Mouse (Mus musculus): ENCODE results near the gene Dnah17. TPM values are rescaled to one million over a fixed set of nuclear protein-coding genes. Genes with fewer than 3 reads are reported as not detected.

Dnah17 gene
- polyA plus RNA-seq, 1 experiment from 2014 or later: 0.32 TPM

DNA sequence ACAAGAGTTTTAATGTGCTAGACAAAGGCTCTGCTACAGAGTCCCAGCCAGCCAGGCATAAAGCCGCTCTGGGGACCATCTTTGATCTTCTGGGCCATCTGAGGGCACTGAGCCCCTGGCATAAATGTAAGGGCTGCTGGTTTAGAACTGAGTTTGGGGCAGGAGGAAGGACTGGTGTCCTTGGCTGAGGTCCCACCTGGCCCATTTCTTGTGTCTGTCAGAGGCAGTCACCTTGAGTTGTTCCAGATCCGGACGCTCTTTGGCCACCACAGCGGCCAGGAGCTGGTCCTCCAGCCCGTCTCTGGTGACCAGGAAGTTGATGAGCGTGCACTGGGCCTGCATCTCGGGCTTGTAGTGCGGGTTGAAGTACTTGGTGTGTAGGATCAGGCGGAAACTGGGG, 87.6 kb downstream of the Dnah17 start:
- Histone ChIP-seq H3K4me2 (no peak overlapping the region), H3K27ac (peak overlapping the region; percentile 48; the same call in 1 of the 2 replicates), H3K4me3 (no peak overlapping the region), H3K36me3 (no peaks in the 10 kb centered on the region), H3K9me3 (no peaks in the 10 kb centered on the region), H3K4me1 (replicated peaks) (peaks cover 11% of the 10 kb centered on the region), H3K27me3 (no peaks in the 10 kb centered on the region), H3K9ac (no peak overlapping the region)
- ATAC-seq (ENCODE audit: low FRiP score): no peak
- 89% methylated on average over 9 of the region's 9 CpGs for WGBS

DNA sequence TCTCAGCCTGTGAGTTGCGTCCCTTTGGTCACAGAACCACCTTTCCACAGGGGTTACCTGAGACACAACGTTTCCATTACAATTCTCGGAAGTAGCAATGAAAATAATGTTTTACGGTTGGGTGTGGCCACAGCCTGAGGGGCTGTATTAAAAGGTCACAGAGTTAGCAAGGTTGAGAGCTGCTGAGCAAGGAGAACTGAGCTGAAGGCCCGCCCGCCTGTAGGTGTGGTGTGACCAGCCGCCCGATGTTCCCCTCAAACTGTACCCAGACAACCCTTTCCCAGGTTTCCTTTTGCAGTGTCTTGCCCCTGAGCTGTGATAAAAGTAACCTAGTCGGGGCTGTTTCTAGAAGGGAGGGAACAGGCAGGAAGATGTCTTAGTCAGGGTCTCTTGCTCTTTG, 95.4 kb downstream of the Dnah17 start:
- Histone ChIP-seq H3K27me3 (no peaks in the 10 kb centered on the region), H3K4me2 (no peak overlapping the region), H3K36me3 (peaks cover 24% of the 10 kb centered on the region), H3K4me1 (replicated peaks) (no peaks in the 10 kb centered on the region), H3K27ac (no peak overlapping the region), H3K4me3 (no peak overlapping the region), H3K9me3 (peaks cover 7% of the 10 kb centered on the region; the same call in 1 of the 2 replicates), H3K9ac (no peak overlapping the region)
- no peak for ATAC-seq (ENCODE audit: low FRiP score)
- 90% methylated on average over 9 of the region's 9 CpGs for WGBS

DNA sequence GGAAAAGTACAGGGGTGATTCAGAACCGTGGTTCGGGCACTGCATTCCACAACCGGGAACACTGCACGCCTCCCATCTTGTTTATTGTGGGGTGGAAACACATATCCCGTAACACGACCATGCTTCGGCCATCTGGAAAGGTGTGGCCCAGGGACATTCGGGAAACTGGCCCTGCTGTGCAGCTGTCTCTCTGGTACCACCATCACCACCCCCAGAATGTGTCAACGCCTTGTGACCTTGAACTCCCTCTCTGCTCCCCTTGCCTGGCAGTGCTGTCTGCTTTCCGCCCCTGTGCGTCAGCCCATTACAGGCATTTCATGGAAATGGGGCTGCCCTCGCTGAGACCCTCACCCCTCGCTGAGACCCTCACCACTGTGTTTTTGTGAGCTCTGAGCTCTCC, 96.0 kb downstream of the Dnah17 start:
- no peak for ATAC-seq (ENCODE audit: low FRiP score)
- Histone ChIP-seq H3K9ac (no peak overlapping the region), H3K4me2 (no peak overlapping the region), H3K36me3 (peaks cover 26% of the 10 kb centered on the region), H3K4me1 (replicated peaks) (no peaks in the 10 kb centered on the region), H3K9me3 (peaks cover 7% of the 10 kb centered on the region; the same call in 1 of the 2 replicates), H3K27me3 (no peaks in the 10 kb centered on the region), H3K4me3 (no peak overlapping the region), H3K27ac (no peak overlapping the region)
- WGBS: 86% methylated on average over 13 of the region's 13 CpGs

DNA sequence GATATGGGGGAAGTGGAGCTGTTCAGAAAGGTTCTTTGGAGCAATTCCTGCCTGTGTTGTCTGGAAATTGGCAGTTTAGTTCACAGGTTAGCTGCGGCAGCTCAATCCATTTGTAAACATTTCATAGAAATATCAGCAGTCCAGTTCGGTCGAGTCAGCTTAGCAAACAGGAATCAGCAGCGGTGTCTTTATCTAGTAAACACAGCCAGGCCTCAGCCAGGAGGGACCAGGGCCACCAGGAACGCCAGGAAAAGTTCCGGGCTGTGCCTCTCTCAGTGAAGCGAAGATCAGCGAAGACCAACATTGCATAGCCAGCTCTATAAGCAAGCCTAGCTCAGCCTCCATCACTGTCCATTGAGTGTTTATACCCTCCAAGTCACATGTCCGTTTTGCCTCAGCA, 99.3 kb downstream of the Dnah17 start:
- Histone ChIP-seq H3K9ac (no peak overlapping the region), H3K4me1 (replicated peaks) (no peaks in the 10 kb centered on the region), H3K4me2 (no peak overlapping the region), H3K4me3 (no peak overlapping the region), H3K36me3 (peaks cover 47% of the 10 kb centered on the region), H3K9me3 (peaks cover 7% of the 10 kb centered on the region; the same call in 1 of the 2 replicates), H3K27ac (no peak overlapping the region), H3K27me3 (no peaks in the 10 kb centered on the region)
- WGBS: 98% methylated on average over 9 of the region's 9 CpGs
- ATAC-seq (ENCODE audit: low FRiP score): no peak

DNA sequence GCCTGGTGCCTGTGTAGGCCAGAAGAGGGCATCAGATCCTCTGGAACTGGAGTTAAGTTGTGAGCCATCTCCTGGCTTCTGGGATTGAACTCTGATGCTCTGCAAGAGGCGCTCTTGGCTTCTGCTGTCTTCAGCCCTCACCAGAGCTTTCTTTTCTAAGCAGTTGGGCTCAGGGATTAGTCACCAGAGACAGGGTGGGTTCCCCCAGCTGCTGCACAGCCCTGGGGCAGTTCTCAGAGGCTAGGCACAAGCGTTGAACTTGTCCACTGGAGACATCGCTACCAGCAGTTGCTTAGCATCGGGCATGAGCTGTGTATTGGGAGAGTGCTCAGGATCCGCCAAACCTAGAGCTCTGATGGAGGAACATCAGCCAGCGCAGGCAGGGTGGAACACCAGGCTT, 101.3 kb downstream of the Dnah17 start:
- no peak for ATAC-seq (ENCODE audit: low FRiP score)
- Histone ChIP-seq H3K27ac (no peak overlapping the region), H3K9me3 (peaks cover 7% of the 10 kb centered on the region; the same call in 1 of the 2 replicates), H3K9ac (no peak overlapping the region), H3K4me1 (replicated peaks) (no peaks in the 10 kb centered on the region), H3K36me3 (peaks cover 66% of the 10 kb centered on the region), H3K4me3 (no peak overlapping the region), H3K27me3 (no peaks in the 10 kb centered on the region), H3K4me2 (no peak overlapping the region)
- 93% methylated on average over 6 of the region's 6 CpGs for WGBS

DNA sequence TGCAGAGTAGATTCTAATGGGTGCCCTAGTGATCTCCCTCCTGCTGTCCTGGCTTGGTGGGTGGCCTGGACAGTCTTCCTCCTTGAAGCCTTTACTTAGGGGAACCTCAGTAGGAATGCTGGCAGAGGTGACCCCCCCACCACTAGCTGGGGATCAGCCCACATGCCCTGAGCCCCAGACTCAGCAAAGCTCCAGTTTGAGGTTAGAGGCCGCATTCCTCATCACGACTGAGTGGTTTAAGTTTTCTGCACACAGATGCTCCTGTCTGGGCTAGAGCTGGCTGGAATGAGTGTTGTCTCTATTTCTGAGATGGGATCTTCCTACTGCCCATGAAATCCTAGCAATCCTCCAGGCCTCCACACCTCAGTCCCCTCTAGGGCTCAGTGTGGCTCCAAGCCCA, 106.3 kb downstream of the Dnah17 start:
- WGBS: 84% methylated on average over 2 of the region's 2 CpGs
- no peak overlapping the region for H3K4me3 ChIP-seq
- H3K4me1 ChIP-seq (replicated peaks): no peaks in the 10 kb centered on the region
- H3K9ac ChIP-seq: no peak overlapping the region
- no peaks in the 10 kb centered on the region for H3K27me3 ChIP-seq
- no peak for ATAC-seq (ENCODE audit: low FRiP score)
- H3K9me3 ChIP-seq: no peaks in the 10 kb centered on the region
- peaks cover 71% of the 10 kb centered on the region for H3K36me3 ChIP-seq
- no peak overlapping the region for H3K27ac ChIP-seq
- no peak overlapping the region for H3K4me2 ChIP-seq

DNA sequence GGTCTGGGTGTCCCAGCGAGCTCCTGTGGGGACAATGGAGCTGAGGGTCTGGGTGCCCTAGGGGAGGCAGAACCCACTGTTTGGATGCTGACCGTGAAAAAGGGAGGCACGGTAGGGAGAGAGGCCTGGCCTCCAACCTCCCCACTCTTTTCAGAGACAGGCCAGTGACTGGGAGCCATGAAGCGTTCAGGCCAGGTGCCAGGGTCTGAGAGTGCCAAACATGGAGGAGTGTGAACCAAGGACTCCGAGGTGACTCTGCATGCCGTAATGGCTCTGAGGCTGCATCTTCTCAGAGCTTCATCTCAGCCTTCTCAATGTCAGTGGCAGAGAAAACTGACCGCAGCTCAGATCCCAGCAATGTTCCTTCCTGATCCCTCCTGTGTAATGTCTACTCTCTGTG, 107.0 kb downstream of the Dnah17 start:
- H3K4me2 ChIP-seq: no peak overlapping the region
- H3K36me3 ChIP-seq: peaks cover 73% of the 10 kb centered on the region
- no peak overlapping the region for H3K9ac ChIP-seq
- no peak for ATAC-seq (ENCODE audit: low FRiP score)
- WGBS: 94% methylated on average over 7 of the region's 7 CpGs
- no peak overlapping the region for H3K4me3 ChIP-seq
- H3K9me3 ChIP-seq: no peaks in the 10 kb centered on the region
- H3K27me3 ChIP-seq: no peaks in the 10 kb centered on the region
- H3K4me1 ChIP-seq (replicated peaks): no peaks in the 10 kb centered on the region
- H3K27ac ChIP-seq: no peak overlapping the region

DNA sequence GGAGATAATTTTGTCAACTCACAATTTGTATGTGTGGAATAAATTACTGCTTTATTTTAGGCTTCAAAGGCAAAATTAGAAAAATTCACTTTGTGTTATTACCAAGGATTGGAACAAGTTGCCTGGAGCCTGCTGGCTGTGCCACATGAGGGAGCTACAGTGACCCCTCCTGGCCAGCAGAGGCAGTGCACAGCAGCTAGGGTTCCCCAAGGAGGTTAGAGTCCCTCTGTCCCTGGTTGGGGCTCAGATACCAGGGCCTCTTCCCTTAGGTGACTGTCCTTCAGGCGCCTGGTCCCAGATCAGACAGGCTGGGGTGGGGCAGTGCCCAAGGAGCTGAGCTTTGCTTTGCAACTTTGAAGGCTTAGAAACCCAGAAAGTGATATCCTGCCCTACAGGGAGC, 108.6 kb downstream of the Dnah17 start:
- no peak for ATAC-seq (ENCODE audit: low FRiP score)
- no peaks in the 10 kb centered on the region for H3K27me3 ChIP-seq
- no peaks in the 10 kb centered on the region for H3K4me1 ChIP-seq (replicated peaks)
- H3K36me3 ChIP-seq: peaks cover 75% of the 10 kb centered on the region
- H3K9ac ChIP-seq: no peak overlapping the region
- H3K4me3 ChIP-seq: no peak overlapping the region
- H3K27ac ChIP-seq: no peak overlapping the region
- no peak overlapping the region for H3K4me2 ChIP-seq
- no peaks in the 10 kb centered on the region for H3K9me3 ChIP-seq
- WGBS: 45% methylated on average over 1 of the region's 1 CpGs

DNA sequence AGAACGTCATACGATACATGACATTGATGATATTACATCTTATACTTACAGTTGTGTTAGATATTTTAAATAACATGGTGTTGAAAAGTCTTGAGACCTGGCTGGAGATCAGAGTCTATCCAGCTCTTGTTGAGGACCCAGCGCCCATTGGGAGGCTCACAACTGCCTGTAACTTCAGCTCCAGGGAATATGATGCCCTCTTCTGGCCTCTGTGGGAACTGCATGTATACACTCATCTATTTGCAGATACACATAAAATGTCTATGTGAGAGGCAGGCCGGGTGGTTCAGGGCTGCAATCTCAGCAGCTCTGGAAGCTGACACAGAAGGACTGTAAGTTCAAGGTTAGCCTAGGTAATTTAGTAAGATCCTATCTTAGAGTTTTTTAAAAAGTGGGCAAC, 112.1 kb downstream of the Dnah17 start:
- Histone ChIP-seq H3K27me3 (no peaks in the 10 kb centered on the region), H3K9me3 (no peaks in the 10 kb centered on the region), H3K4me3 (no peak overlapping the region), H3K4me2 (no peak overlapping the region), H3K36me3 (peaks cover 72% of the 10 kb centered on the region), H3K9ac (no peak overlapping the region), H3K4me1 (replicated peaks) (peaks cover 5% of the 10 kb centered on the region; the same call in 1 of the 2 replicates), H3K27ac (no peak overlapping the region)
- ATAC-seq (ENCODE audit: low FRiP score): no peak
- 94% methylated on average over 4 of the region's 4 CpGs for WGBS

DNA sequence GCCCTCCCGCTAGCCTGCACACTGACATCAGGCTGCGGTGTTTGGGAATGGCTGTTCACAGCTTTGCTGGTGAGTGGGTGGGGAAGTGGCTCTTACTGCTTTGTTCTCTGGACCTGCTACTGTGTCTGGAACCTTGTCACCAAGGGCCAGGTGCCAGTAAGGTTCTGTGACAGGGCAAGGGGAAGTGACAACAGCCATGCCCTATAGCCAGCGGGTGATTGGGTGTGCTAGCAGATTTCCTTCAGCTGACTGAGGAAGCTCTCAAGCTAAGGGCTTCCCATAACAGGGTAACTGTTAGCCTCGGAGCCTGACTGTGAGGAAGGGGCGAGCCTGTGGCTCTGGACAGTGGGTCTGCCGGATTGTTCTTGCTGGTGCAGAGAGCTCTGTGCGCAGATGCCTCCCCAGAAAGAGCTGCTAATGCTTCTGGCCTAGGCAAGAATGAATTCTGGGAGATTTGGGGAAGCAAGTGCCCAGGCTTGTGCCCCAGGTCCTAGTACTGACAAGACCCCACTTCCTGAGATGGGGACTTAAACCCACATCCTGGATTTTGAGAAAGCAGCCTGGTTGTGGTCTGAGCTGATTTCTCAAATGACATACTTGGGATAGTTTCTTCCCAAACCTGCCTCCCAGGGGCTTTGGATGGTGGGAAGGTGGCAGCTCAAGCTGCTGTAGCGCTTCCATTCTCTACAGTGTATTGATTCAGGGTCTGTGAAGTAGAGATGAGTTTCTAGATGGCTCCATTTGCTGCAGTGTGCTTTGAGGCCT, 114.9 kb downstream of the Dnah17 start:
- no peak for ATAC-seq (ENCODE audit: low FRiP score)

DNA sequence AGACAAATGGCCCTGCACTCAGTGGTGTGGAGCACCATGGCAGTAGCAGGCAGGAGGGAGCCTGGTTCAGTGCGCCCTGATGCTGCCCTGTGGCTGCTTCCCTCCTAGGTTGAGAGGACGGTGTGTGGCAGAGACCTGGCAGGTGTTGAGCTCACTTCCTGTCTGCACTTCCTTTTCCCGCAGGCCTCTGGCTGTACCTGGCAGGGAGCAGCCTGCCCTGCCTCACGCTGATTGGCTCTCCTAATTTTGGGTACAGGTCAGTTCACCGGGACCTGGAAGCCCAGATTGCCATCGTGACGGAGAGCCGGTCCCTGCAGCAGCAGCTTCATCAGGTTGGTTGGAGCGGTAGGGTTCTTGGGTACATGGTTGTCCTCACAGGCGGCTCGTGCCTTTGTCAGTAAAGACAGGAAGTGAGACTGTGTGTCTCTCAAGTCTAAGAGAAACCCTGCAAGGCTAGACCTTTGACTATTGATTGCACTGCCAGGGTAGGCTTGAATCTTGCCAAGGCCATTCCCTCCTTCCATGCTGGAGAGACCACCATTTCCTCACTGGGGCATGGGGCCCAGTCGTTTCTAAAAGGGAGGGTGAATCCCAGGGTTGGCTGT, 115.9 kb downstream of the Dnah17 start:
- 85% methylated on average over 12 of the region's 12 CpGs for WGBS
- Histone ChIP-seq H3K4me3 (no peak overlapping the region), H3K36me3 (peaks cover 51% of the 10 kb centered on the region), H3K4me1 (replicated peaks) (peaks cover 25% of the 10 kb centered on the region), H3K9me3 (no peaks in the 10 kb centered on the region), H3K27me3 (no peaks in the 10 kb centered on the region), H3K27ac (no peak overlapping the region), H3K4me2 (no peak overlapping the region), H3K9ac (no peak overlapping the region)
- no peak for ATAC-seq (ENCODE audit: low FRiP score)

More for the DNA sequence above, 114.9 kb downstream of the Dnah17 start:
- Histone ChIP-seq H3K9ac (no peak overlapping the region), H3K4me3 (no peak overlapping the region), H3K4me2 (no peak overlapping the region), H3K27me3 (no peaks in the 10 kb centered on the region), H3K36me3 (peaks cover 58% of the 10 kb centered on the region), H3K27ac (no peak overlapping the region), H3K4me1 (replicated peaks) (peaks cover 15% of the 10 kb centered on the region; the same call in 1 of the 2 replicates), H3K9me3 (no peaks in the 10 kb centered on the region)
- 95% methylated on average over 8 of the region's 8 CpGs for WGBS

DNA sequence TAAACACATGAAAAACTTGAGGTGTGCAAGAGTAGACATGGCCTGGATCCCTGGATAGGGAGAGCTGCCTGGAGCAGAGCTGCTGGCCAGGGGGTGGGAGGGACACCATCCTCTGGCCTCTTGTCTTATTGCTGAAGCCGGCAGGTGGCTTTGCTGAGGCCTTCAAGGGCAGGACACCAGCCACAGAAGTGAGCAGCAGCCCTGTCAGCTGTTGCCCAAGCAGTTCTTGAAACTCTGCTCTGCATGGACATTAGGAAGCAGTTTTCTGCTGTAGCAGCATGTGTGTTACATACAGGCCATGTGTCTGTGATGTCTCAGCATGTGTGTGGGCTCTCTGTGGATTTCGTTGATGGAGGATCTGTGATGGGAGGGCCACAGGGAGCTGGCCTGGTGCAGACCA, 117.1 kb downstream of the Dnah17 start:
- Histone ChIP-seq H3K9ac (no peak overlapping the region), H3K4me1 (replicated peaks) (peaks cover 36% of the 10 kb centered on the region), H3K4me2 (no peak overlapping the region), H3K27ac (no peak overlapping the region), H3K36me3 (peaks cover 45% of the 10 kb centered on the region), H3K4me3 (no peak overlapping the region), H3K9me3 (no peaks in the 10 kb centered on the region), H3K27me3 (no peaks in the 10 kb centered on the region)
- 73% methylated on average over 2 of the region's 2 CpGs for WGBS
- ATAC-seq (ENCODE audit: low FRiP score): no peak

DNA sequence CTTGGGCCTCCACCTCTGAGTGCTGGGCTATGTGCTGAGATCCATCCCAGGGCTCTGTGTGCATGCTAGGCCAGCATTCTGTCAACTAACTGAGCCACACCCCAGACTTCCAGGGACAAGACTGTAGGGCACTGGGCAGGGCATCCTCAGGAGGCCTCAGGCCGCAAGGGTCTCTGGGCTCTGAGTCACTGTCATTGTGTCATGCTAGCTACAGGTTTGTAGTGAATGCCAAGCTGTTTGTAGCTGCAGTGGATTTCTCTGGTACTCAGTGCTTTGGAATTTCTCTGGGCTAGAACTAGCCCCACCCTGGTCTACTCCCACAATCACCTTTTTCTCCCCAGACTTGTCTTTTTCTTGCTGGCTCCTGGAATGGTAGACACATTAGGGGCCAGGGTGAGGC, 117.8 kb downstream of the Dnah17 start:
- Histone ChIP-seq H3K4me3 (no peak overlapping the region), H3K9me3 (no peaks in the 10 kb centered on the region), H3K27ac (no peak overlapping the region), H3K27me3 (no peaks in the 10 kb centered on the region), H3K4me2 (no peak overlapping the region), H3K36me3 (peaks cover 38% of the 10 kb centered on the region), H3K9ac (no peak overlapping the region), H3K4me1 (replicated peaks) (peaks cover 44% of the 10 kb centered on the region)
- ATAC-seq (ENCODE audit: low FRiP score): no peak
- 95% methylated on average over 1 of the region's 1 CpGs for WGBS

All from hindbrain, embryonic 13.5 days (tissue).